Mouse (Mus musculus) megakaryocyte, embryonic 14.5 days (primary cell): ENCODE measurements around the gene Rtn3. TPM values are rescaled to one million over a fixed set of nuclear protein-coding genes. Genes with fewer than 3 reads are reported as not detected.
A peak's percentile ranks its signal among the peaks of the same experiment; 100 is the strongest.

Source experiments
- H3K27me3 ChIP-seq: replicated peaks from 2 replicates; pipeline ENCODE3; 2012; ENCODE audit warnings: inconsistent platforms
- H3K36me3 ChIP-seq: replicated peaks from 2 replicates; pipeline ENCODE3; 2012; ENCODE audit warnings: low read length, inconsistent platforms, mixed read lengths
- H3K4me1 ChIP-seq: 2 replicates; pipeline ENCODE4 v1.6.1; 2012; ENCODE audit warnings: inconsistent platforms
- H3K4me3 ChIP-seq: replicated peaks from 2 replicates; pipeline ENCODE3; 2012; ENCODE audit warnings: moderate library complexity, mild to moderate bottlenecking, inconsistent platforms
- H3K9me3 ChIP-seq: 2 replicates; pipeline ENCODE4 v1.6.1; 2012; ENCODE audit warnings: inconsistent platforms
- FLI1 ChIP-seq: IDR thresholded peaks from 2 replicates; pipeline ENCODE4 v1.6.1; 2012; ENCODE audit warnings: low read length, inconsistent platforms, mixed read lengths
- GATA1 ChIP-seq: IDR thresholded peaks from 3 replicates; pipeline ENCODE4 v1.6.1; 2012; ENCODE audit warnings: mixed read lengths, low read length, inconsistent platforms, borderline replicate concordance
- polyA plus RNA-seq: library from polyadenylated mRNA; stranded (reverse); fragments of >175 nt; gene quantifications from 2 replicates; pipeline ENCODE4 v1.2.3, GENCODE M21; 2012; ENCODE audit warnings: low replicate concordance; ENCODE audit not compliant: insufficient read depth

Rtn3 gene
- polyA plus RNA-seq, 1 experiment, result 59.9 TPM

DNA sequence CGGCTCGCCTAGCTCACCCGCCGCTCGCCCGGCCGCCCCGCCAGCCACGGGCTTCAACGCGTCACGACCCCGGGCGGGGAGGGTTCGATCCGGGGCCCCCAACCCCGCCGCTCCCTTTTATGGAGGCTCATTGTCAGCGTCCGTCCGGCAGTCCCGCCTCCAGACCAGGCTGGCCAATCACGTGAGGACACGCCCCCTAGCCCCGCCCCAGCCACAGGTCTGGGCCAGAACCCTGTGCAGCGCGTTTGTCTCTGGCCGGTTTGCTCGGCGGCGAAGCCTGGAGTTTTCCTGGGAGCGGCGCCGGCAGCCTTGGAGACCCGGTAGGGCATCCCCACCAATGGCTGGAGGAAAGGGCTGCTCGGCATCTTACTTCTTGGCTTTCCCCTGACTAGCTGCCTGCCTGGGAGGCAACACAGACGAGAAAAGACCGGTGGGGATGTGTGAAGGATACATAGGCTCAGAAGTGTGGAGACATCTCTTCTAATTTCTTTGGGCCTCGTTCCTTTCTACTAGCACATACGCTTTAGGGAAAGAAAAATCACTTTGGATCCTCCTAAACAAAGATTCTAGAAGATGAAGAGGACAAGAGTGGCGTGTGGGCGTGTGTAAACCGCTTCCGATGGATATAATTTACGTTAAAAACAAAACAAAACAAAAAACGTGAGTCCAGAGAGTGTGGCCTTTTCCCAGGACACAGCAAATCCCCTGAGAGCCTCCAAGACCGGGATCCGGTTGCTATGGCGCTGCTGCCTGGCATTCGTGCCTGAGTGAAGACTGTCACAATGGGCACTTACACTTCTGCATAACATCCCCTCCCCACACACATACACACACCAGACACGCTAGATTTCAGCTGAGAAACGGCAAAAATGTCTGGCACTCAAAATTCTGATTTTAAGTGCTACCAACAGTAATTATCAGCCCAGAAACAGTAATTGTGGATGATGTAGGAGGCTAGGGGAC lies 99.9 kb downstream of the Rtn3 start, which contains the start of gene Spindoc:
Spindoc (minus strand) TSS at position 92 of the 963 bp plus-strand sequence.
- H3K4me1 ChIP-seq, result peaks cover 48% of the 10 kb centered on the region
- peaks cover 15% of the 10 kb centered on the region for H3K9me3 ChIP-seq
- H3K27me3 ChIP-seq, result no peaks in the 10 kb centered on the region
- peaks cover 30% of the 10 kb centered on the region for H3K36me3 ChIP-seq
- no peak for TF ChIP-seq FLI1
- no peak for TF ChIP-seq GATA1
- H3K4me3 ChIP-seq, result peak within 1 kb of the TSS; percentile 98

DNA sequence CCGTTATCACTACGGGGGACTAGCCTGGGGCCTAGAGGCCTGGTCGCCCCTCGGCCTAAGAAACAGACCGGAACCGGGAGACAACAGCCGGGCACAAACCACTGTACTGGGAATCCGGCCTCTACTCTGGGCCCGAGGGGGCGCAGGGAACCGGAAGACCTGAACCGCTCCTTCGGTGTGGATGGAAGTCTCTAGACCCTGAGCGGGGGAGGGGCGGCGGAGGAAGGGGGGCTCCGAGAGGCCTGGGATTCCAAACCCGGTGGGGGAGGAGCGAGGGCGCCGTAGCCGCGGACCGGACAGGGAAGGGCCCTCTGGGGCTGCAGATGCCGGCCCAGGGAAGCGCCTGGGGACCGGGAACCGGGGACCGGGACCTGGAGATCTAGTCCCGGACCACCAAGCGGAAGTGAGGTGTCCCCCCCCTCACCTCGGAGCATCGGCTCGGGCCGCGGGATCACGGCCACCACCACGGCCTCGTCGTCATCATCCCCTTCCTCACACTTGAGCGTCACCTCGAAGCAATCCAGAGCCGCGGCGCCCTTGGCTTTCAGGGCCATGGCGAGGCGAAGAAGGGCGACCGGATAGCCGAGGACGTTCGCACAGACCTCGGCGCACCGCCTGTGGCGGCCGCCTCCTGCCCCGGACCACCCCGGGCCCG lies 100.7 kb downstream of the Rtn3 start:
- peaks cover 54% of the 10 kb centered on the region for H3K4me1 ChIP-seq
- H3K4me3 ChIP-seq, result peak overlapping the region; percentile 98
- H3K27me3 ChIP-seq, result no peaks in the 10 kb centered on the region
- H3K9me3 ChIP-seq, result peaks cover 10% of the 10 kb centered on the region
- H3K36me3 ChIP-seq, result peaks cover 36% of the 10 kb centered on the region
- TF ChIP-seq FLI1, result no peak
- no peak for TF ChIP-seq GATA1

DNA sequence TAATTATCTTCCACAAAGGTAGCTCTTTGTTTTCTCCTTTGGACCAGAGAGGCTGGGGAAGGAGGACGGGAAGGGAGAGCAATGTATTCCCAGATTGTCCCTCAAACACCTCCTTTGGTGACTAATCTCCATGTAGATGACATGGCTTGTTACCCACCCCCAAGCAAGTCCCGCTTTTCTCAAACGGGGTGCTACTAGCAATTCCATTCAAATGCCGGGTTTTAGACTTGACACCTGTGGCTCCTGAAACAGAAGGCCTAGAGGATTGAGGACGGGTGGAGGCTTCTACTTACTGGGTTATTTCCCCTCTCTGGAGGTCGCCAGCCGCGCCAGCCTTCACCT lies 101.2 kb downstream of the Rtn3 start:
- no peak for TF ChIP-seq FLI1
- TF ChIP-seq GATA1, result no peak
- H3K9me3 ChIP-seq, result peaks cover 10% of the 10 kb centered on the region
- H3K36me3 ChIP-seq, result peaks cover 36% of the 10 kb centered on the region
- H3K4me1 ChIP-seq, result peaks cover 59% of the 10 kb centered on the region
- H3K27me3 ChIP-seq, result no peaks in the 10 kb centered on the region
- peak overlapping the region; percentile 98 for H3K4me3 ChIP-seq

DNA sequence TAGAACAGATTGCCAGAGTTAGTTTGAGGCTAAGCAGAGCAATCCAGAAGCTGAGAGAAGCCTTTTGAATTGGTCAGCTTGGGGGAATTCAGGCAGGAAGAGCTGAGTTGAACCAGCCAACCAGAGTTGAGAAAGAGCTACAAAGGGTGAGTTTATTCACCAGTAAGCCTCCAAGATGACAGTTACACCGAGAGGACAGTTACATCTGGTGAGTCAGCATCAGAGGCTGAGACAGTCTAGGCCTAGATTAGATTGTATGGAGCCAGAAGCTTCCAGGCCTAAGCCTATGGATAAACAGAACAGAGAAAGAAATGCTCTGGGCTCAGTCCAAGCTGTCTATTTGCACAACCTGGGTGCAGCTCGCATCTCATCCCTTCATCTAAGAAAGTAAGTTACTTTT lies 105.4 kb downstream of the Rtn3 start:
- no peak for TF ChIP-seq FLI1
- Histone ChIP-seq H3K4me1 (peaks cover 60% of the 10 kb centered on the region), H3K36me3 (peaks cover 65% of the 10 kb centered on the region)

More for the DNA sequence above, 105.4 kb downstream of the Rtn3 start:
- Histone ChIP-seq H3K9me3 (no peaks in the 10 kb centered on the region), H3K4me3 (no peak overlapping the region), H3K27me3 (no peaks in the 10 kb centered on the region)

Other genes with a start within 250 kb of the Rtn3 start
- 14.4 and 15.8 TPM in 2 replicates for gene Naa40, start 242.1 kb downstream of the Rtn3 start, polyA plus RNA-seq
- gene Rcor2, start 216.0 kb downstream of the Rtn3 start, polyA plus RNA-seq, result 206 and 356 TPM in 2 replicates
- 179 and 300 TPM in 2 replicates for gene Mark2, start 141.4 kb downstream of the Rtn3 start, polyA plus RNA-seq
- 40.6 and 204 TPM in 2 replicates for gene Spindoc, start 100.3 kb downstream of the Rtn3 start, polyA plus RNA-seq
- 4.0 and 14.7 TPM in 2 replicates for gene 2700081O15Rik, start 65.7 kb downstream of the Rtn3 start, polyA plus RNA-seq
- 0.28 and 1.6 TPM in 2 replicates for gene Atl3, start 10.8 kb upstream of the Rtn3 start, polyA plus RNA-seq
- 2.8 and 11.1 TPM in 2 replicates for gene Pla2g16, start 74.2 kb upstream of the Rtn3 start, polyA plus RNA-seq
- gene Lgals12, start 123.9 kb upstream of the Rtn3 start, polyA plus RNA-seq, result not detected in 2 replicates
- gene Hrasls5, start 129.3 kb upstream of the Rtn3 start, polyA plus RNA-seq, result 0.26 TPM in 1 of 2 replicates, not detected in the other
- gene Slc22a19, start 228.0 kb upstream of the Rtn3 start, polyA plus RNA-seq, result 0.61 TPM in 1 of 2 replicates, not detected in the other